Mouse (Mus musculus) gastrocnemius, adult 2 months (tissue): Measurements from ENCODE around the gene Rab10. TPM values are rescaled to one million over a fixed set of nuclear protein-coding genes. Genes with fewer than 3 reads are reported as not detected.

Experiments used
- DNase-seq: peaks from one replicate; pipeline ENCODE4 v3.0.0; 2022
- H3K27ac ChIP-seq: fragments of 200-600 bp; 2 replicates; pipeline ENCODE4 v1.8.1; 2022; ENCODE audit warnings: mild to moderate bottlenecking
- H3K4me3 ChIP-seq: fragments of 200-600 bp; 2 replicates; pipeline ENCODE4 v1.8.1; 2022; ENCODE audit warnings: mild to moderate bottlenecking, moderate library complexity
- CTCF ChIP-seq: fragments of 200-600 bp; IDR thresholded peaks from 2 replicates; pipeline ENCODE4 v1.8.1; 2022; ENCODE audit warnings: antibody characterized with exemption, mild to moderate bottlenecking, moderate library complexity
- intact Hi-C: fragments of 180-260 bp; cut with DNase I; formaldehyde crosslinking; loops from one replicate; pipeline ENCODE4 v1.15.1; 2025
- total RNA-seq, 2 experiments: library from RNA; stranded (reverse); gene quantifications; 2 replicates each; pipeline ENCODE4 v1.2.3; 2021

Rab10 gene
- total RNA-seq, 2 experiments from 2014 or later, result 272 to 301 TPM

DNA sequence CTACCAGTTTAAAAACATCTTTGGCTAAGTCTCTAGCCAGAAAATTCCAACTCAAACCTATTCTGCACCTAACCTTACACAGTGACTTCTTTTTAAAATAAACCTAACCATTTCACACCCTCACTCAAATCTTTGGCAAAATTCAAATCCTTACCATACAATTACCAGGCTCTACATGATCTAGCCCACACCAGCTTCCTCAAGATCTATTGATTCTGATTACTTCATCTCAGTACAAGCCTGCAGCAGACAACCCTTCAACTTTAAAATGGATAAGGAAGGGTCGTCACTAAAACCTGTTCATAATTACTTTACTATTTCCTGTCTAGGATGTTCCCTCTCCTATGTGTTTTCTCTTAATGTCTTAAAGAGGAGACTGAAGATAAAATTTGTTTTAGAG lies 23.9 kb downstream of the Rab10 start:
- no peak for DNase-seq
- peak overlapping the region; percentile 62; the same call in 1 of the 2 replicates for H3K27ac ChIP-seq
- intact Hi-C loops, result no loop called here
- no peak for TF ChIP-seq CTCF
- no peak overlapping the region for H3K4me3 ChIP-seq

DNA sequence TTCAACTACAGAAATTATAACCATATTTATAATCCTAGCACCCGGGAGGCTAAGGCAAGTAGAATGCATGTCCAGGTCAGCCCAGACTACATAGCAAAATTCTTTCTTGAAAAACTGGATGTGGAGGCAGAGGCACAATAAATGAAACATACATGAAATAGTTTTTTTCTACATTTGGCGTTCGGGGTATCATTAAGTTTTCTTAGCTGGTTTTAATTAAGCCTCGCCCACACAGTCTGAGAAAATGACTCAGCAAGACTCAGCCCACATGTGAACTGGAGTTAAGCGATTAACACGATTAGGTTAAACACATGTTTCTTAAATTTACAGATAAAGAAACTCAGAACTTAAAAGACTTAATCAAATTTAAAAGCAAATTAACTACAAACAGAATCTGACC lies 24.4 kb downstream of the Rab10 start:
- no peak for TF ChIP-seq CTCF
- no peak for DNase-seq
- intact Hi-C loops, result no loop called here
- Histone ChIP-seq H3K27ac (peak overlapping the region; percentile 62), H3K4me3 (no peak overlapping the region)

DNA sequence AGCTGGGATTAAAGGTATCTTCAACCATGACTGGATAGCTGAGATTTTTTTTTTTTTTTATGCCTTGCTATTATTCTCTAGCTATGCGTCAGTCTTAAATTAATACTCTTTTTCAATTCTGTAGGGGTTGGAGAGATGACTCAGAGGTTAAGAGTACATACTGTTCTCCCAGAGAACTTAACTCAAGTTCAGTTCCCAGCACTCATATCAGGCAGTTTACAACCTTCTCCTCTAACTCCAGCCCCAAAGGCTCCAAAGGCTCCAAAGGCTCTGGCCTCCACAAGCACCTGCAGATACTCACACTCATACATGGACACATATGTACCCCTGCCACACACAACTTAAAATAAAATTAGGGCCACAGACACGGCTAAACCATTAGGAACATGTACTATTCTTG lies 25.3 kb downstream of the Rab10 start:
- intact Hi-C loops, result no loop called here
- TF ChIP-seq CTCF, result no peak
- no peak overlapping the region for H3K4me3 ChIP-seq
- DNase-seq, result no peak
- H3K27ac ChIP-seq, result peak overlapping the region; percentile 62

DNA sequence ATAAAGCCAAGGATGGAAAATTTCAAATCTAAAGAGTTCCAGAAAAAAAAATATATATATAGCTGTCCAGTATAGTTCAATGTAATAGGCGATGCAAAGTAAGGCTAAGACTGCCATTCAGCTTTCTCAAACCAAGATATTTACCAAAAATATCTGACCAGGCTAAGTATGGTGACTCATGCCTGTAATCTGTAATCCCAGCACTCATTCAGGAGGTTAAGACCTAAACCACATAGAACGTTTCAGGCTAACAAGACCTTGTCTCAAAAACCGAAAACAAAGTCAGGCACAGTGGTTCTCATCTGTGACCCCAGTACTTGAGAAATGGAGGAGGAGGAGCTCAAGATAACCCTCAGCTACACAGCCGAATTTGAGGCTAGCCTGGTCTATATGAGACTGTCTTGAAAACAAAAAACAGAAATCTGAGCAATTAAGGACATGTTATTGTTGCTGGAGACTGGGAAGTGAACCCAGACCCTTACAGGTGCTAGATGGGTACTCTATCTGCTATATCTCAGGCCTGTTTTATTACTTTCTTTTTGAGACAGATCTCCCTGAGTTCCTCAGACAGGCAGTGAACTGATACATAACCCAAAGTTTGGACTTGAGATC lies 25.8 kb downstream of the Rab10 start:
- H3K4me3 ChIP-seq, result no peak overlapping the region
- intact Hi-C loops, result no loop called here
- no peak for DNase-seq
- peak overlapping the region; percentile 38; the same call in 1 of the 2 replicates for H3K27ac ChIP-seq
- TF ChIP-seq CTCF, result no peak

GRCm38 (mm10) chr12:3282954-3283353 lies 26.8 kb downstream of the Rab10 start:
- peak overlapping the region; percentile 43; the same call in 1 of the 2 replicates for H3K27ac ChIP-seq
- no peak for DNase-seq
- no peak overlapping the region for H3K4me3 ChIP-seq
- no peak for TF ChIP-seq CTCF
- intact Hi-C loops, result no loop called here

- Histone ChIP-seq H3K27ac (peak overlapping the region; percentile 43; the same call in 1 of the 2 replicates), H3K4me3 (no peak overlapping the region)
- no peak for TF ChIP-seq CTCF
- intact Hi-C loops, result no loop called here
- DNase-seq, result no peak
Observed at GRCm38 (mm10) chr12:3282520-3282919, 27.2 kb downstream of the Rab10 start.

DNA sequence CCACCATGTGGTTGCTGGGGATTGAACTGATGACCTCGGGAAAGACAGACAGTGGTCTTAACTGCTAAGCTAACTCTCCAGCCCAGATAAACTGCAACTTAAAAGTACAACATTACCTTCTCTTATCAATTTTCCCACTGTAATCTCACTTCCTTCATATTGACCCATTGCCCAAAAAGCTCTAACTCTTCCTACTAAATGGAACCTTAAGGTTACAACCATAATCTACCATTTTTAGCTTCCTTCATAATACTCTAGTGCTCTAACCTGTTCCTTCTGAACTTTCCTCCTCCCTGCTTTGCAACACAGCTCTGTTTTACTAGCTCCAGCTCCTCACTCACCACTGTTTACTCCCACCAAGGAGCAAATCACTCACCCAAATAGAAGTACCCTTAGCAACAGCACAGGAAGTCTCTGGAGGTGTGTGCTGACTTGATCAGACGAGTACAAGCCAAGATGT lies 30.9 kb downstream of the Rab10 start:
- no peak for TF ChIP-seq CTCF
- no peak for DNase-seq
- intact Hi-C loops, result no loop called here

GRCm38 (mm10) chr12:3270818-3271217 lies 39.0 kb downstream of the Rab10 start:
- intact Hi-C loops, result no loop called here
- TF ChIP-seq CTCF, result peak; percentile 7; the same call in 1 of the 2 replicates
- Histone ChIP-seq H3K27ac (no peak overlapping the region), H3K4me3 (no peak overlapping the region)
- DNase-seq, result no peak

More for the DNA sequence above, 30.9 kb downstream of the Rab10 start:
- no peak overlapping the region for H3K27ac ChIP-seq
- H3K4me3 ChIP-seq, result no peak overlapping the region

- no peak for TF ChIP-seq CTCF
- intact Hi-C loops, result loop anchor here (5.0 kb wide), 1 partner anchor 40 kb away; the partner anchor contains the start of gene Rab10
- H3K4me3 ChIP-seq, result no peak overlapping the region
- H3K27ac ChIP-seq, result peak overlapping the region; percentile 16
- DNase-seq, result no peak
Observed at GRCm38 (mm10) chr12:3267397-3267796, 42.4 kb downstream of the Rab10 start.

- intact Hi-C loops, result loop anchor here (5.0 kb wide), 1 partner anchor 42 kb away; the partner anchor contains the start of gene Rab10
- H3K4me3 ChIP-seq, result no peak overlapping the region
- DNase-seq, result no peak
- H3K27ac ChIP-seq, result peak overlapping the region; percentile 75
- no peak for TF ChIP-seq CTCF
Observed at GRCm38 (mm10) chr12:3265188-3265587, 44.6 kb downstream of the Rab10 start.

DNA sequence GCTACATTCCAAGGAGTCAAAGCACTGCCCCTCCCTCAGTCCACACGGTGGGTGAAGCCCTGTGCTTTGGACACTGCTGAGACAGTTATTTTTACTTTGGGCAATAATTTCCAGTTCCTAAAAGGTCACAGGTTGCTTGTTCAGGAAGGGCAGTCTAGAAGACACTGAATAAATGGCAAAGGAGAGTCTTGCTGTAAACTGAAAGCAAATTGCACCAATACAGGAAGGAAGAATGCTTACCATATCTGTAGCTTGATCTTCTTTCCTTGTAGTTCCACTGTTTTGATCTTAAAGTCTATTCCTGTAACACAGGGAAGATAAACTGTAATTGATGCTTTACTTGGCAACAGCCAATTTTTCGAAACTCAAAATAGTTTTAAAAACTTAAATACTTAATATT lies 45.3 kb downstream of the Rab10 start:
- intact Hi-C loops, result no loop called here
- DNase-seq, result no peak
- no peak for TF ChIP-seq CTCF

GRCm38 (mm10) chr12:3261596-3261995 lies 48.2 kb downstream of the Rab10 start:
- intact Hi-C loops, result no loop called here
- DNase-seq, result peak; percentile 25
- no peak for TF ChIP-seq CTCF
- Histone ChIP-seq H3K27ac (no peak overlapping the region), H3K4me3 (no peak overlapping the region)

More for the DNA sequence above, 45.3 kb downstream of the Rab10 start:
- H3K27ac ChIP-seq, result peak overlapping the region; percentile 75
- H3K4me3 ChIP-seq, result peak overlapping the region; percentile 19; the same call in 1 of the 2 replicates

DNA sequence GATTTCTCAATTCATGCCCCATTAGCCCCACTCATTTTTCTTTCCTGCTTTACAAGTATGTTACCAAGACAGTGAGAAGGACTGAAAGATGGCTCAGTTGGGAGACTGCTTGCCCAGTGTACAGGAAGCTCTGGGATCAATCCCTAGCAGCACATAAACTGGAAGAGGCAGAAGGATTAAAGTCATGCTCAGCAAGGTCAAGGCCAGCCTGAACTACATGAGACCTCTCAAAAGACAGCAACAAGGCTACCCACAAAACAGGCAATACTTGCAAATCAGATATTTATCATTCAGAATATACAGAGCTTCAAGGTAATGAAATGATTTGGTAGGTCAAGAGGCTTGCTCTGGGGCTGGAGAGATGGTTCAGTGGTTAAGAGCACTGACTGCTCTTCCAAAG lies 53.8 kb downstream of the Rab10 start:
- no peak for TF ChIP-seq CTCF
- Histone ChIP-seq H3K27ac (peak overlapping the region; percentile 4; the same call in 1 of the 2 replicates), H3K4me3 (no peak overlapping the region)
- DNase-seq, result no peak
- intact Hi-C loops, result no loop called here

DNA sequence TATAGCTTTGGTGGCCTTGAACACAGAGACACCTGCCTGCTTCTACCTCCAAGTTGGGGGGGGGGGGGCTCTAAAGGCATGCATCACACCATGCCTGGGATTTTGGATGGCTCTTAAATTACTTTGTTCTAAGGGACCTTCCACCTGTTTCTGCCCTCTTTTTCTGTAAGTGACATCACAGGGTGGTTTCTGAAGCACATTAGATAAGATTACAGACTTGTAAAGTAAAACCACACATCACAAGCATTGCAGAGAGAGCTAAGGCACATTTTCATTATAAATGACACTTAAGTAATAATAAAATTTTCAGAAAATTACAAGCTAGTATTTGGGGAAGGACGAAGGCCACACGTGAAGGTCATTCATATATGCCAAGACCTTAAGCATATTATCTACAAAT lies 54.3 kb downstream of the Rab10 start:
- no peak overlapping the region for H3K27ac ChIP-seq
- no peak overlapping the region for H3K4me3 ChIP-seq
- intact Hi-C loops, result no loop called here
- DNase-seq, result no peak
- TF ChIP-seq CTCF, result no peak
